Mouse (Mus musculus) heart, adult 11 months (tissue): ENCODE data around the gene Mtf2.

Experiments used
- DNase-seq: peaks from one replicate; pipeline ENCODE4 v3.0.0; 2022

Gene Mtf2

DNA sequence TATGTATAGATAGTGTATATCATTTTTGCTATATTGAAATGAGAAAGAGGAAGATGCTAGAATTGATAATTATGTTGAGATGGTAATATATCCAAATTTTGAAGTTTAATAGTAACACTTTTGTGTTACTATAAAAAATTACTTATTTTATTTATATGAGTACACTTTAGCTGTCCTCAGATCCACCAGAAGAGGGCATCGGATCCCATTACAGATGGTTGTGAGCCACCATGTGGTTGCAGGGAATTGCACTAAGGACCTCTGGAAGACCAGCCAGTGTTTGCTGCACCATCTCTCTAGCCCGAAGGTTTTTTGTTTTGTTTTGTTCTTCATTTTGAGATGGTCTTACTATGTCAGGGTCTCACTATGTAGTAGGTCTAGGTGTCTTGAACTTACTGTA, 20.0 kb downstream of the Mtf2 start:
- no peak for DNase-seq

DNA sequence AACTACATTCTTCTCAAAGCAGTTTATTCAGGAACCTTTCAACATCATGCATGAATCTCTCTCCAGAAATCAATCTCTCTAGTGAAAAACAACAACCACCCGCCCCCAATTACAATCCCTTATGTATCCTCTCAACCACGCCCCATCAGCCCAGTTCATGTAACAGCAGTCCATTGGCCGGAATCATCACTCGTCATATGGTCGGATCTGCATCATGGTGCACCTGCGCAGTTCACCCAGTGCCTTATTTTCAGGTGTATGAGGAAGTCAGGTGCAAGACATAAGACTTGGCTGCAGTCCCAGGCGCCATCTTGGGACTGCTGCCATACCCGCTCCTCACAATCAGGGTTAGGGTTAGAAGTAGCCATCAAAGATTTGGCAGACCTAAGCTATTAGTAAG, 27.3 kb downstream of the Mtf2 start:
- peak; percentile 40 for DNase-seq

DNA sequence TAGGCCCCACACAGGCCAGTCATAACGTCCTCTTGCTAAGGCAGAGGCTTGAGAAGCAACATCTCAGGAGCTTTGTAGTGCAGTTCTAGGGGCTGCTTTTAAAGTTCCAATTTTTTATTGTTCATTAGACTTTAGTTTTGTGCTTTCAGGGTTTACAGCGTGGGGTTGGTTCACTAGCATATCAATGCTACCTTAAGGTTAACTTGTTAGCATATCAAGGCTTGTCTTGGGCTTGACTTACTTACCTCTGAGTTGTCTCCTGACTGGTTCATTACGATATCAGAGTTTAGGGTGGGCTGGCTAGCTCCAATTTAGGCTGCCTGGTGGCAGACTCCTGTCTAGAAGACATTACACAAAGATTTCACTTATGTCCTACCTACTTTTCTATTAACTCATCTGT, 32.2 kb downstream of the Mtf2 start:
- DNase-seq, result no peak

DNA sequence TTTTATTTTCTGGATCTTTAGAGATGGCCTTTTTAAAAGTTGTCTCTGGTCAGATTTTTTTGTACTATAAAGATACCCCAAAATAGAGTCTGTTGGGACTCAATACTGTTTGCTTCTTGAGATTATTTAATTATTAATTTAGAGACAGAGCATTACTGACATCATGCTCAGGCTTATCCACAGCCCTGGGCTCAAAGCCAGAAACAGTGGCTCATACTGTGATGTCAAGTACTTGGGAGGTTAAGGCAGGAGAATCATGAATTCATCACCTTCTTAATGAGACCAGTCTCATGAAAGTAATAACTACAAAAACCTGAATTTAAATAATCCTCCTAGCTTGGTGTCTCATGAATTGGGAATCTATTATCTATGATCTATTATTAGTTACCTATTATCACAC, 34.7 kb downstream of the Mtf2 start:
- DNase-seq, result no peak

DNA sequence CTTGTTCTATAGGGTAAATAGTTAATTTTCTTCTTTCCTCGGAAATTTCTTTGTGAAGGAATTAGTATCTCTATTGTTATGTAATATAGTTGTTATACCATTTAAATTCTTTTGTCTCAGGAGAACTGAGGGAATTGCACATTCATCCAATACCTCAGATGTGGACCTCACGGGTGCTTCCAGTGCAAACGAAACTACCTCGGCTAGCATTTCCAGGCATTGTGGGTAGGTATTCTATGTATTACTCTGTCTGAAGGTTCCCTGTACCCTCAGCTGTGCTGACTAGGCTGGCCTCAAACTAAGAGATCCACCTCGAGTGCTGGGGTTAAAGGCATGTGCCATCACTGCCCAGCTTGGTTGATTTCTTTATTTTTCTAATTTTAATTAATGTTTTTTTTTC, 38.8 kb downstream of the Mtf2 start:
- peak; percentile 65 for DNase-seq

DNA sequence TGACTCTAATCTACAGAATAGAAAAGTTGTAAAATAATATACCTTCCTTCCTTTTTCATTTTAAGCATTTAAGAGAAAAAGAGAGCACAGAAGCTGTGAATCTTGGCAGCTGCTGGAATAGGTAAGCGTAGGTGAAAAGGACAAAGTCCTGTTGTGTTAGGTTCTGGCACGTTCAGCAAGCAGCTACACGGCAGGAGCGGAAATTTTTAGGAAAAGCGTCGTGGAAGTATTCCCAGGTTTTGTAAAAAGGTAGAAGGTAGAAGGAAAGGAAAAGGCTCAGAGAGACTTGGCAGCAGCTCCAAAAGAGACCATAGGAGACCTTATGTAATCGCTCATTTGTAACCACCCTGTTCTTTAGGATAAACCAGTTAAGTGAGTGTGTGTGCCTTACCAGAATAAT, 43.9 kb downstream of the Mtf2 start:
- no peak for DNase-seq

DNA sequence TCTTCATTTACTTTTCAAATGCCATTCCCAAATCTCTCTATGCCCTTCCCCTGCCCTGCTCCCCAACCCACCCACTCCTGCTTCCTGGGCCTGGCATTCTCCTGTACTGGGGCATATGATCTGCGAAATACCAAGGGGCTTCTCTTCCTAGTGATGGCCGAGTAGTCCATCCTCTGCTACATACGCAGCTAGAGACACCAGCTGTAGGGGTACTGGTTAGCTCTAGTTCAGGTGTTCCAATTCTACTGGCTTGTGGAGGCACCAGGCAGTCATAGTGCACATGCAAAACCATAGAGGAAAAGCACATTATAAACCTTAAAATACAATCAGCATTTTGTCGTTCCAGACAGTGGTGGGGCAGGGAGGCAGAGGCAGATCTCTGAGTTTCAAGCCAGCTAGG, 52.2 kb downstream of the Mtf2 start:
- DNase-seq, result no peak

DNA sequence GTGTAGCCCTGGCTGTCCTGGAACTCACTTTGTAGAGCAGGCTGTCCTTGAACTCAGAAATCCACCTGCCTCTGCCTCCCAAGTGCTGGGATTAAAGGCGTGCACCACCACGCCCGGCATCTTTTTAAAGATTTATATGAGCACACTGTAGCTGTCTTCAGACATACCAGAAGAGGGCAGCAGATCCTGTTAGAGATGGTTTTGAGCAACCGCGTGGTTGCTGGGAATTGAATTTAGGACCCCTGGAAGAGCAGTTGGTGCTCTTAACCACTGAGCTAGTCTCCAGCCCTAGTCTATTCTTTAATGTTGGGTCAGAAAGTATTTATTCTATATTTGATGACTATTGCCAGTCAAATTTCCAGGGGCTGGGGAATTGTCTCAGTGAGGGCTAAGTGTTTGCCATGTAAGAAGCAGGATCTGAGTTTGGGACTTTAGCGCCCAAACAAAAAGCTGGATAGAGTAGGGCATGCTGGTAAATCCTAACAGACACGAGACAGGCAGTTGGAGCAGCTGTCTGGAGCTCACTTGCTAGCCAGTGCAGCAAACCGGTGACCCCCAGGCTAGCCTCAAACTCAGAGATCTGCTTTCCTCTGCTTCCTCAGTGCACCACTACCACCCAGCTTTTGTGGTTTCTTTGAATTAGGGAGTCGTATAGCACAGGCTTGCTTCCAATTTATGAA, 54.9 kb downstream of the Mtf2 start:
- peak; percentile 36 for DNase-seq

DNA sequence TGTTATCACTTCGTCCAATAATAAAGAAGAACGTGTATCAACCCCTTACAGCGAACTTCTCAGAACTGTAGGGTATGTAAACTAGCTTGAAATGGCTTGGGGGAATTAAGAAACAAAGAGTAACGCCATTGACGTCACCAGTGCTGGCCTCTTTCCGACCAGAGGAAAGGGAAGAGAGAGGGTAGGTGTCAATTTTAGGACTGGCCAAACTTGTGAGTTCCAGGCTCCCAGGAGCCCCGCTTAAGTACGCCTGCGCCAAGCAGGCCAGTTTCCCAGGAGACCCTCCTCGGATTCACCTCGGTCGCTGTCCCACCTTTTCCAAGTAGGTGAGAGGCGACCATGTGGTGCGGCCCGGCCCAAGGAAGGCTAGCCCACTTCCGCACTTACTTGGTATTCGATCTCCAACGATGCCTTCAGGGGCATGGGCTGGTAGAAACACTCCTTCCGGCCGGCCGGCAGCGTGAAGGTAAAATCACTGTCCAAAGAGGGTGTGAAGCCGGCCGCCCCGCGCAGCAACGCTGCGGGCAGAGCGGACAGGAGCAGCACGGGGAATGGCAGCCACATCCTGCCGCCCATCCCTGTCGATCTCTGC, 66.5 kb downstream of the Mtf2 start:
- peak; percentile 97 for DNase-seq

DNA sequence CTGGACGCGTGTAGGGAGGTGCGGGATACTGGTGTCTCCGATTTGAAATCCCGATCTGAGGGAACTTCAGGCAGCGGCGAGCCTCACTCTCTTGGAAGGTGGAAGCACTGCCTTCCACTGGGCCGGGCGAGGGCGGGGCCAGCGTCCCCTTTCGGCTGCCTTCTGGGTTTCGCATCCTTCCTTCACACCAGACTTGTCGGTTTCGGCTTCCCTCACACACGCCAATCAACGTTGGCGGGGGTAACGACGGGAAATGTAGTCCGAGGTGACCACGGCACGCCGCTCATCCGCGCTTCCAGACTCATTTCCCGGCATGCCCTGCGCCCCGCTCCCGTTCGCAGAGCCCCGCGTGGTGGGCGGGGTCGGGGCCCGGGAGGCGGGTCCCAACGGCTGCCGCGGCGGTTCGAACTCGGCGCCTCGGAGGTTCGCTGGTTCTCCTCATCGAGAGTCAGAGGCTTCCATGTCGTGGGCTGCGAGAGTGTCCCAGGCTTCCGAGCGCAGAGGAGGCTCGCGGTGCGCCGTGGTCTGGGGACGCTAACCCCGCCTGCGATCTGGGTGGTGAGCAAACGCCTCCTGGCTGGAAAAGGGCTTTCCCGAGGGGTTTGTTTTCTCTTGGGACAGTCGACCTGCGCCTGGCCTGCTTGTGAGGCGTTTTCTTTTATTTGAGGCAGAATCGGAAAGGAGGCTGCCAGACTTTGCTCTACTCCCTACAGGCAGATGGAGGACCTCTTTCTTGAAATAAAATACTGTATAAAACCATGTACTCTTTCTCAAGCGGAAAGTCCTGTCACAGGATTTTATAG, 67.2 kb downstream of the Mtf2 start, which contains the start of the genes Tmed5 and Ccdc18:
TSS of gene Tmed5 (minus strand) at position 180 of the 803 bp plus-strand sequence.
TSS of gene Ccdc18 (plus strand) at position 435 of the 803 bp plus-strand sequence.
- peak; percentile 100 for DNase-seq

DNA sequence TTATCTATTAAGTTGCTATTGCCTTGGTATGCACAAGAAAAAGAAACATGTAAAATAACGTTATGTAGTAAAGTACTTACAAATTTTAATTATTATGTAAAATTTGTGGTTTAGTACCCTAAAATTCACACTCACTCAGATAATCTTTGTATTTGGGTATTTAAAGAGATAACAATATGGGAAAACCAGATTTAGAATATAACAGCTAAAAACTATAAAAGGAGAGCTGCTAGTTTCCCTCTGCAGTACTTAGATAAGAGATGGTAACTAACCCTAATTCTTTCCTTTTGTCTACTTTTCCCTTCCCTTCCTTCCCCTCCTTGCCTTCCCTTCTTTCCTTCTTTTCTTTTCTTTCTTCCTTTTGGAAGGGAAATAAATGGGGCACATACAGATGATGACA, 87.1 kb downstream of the Mtf2 start:
- DNase-seq, result no peak
